Mouse (Mus musculus): ENCODE results near the gene Msl1.

Gene Msl1

GRCm38 (mm10) chr11:98846016-98846415 lies 50.7 kb downstream of the Msl1 start:
- DNase-seq (ENCODE audit: low spot score) = no peak

- no peak for DNase-seq (ENCODE audit: low spot score)
These were observed 51.7 kb downstream of the Msl1 start for GRCm38 (mm10) chr11:98846865-98847604.

DNA sequence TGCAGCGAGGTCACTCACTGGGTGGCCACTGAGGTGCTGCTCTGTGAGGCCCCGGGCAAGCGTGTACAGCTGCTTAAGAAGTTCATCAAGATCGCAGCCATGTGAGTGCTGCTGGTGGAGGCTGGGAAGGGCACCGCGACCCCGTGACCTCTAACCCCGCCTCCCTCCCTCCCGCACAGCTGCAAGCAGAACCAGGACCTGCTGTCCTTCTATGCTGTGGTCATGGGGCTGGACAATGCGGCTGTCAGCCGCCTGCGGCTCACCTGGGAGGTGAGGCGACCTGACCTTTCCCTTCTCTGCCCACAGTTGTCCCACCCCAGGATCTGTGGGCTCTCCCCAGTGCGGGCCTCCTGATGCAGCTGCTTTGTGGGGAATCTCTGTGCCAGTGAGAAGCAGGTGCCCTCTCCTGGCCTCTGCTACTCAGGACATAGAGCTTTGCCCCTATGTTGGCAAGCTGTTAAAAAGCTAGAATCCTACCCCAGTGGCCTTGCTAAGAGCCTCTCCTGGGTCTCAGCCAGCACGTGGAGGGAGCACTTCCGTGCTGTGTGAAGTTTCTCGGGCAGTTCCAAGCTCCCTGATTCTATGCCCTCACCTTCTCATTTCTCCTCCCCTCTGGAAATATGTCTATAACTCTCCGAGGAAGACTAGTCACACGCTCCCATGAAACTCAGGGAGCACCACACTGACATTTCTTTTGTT lies 54.0 kb downstream of the Msl1 start:
- DNase-seq (ENCODE audit: low spot score) = no peak

DNA sequence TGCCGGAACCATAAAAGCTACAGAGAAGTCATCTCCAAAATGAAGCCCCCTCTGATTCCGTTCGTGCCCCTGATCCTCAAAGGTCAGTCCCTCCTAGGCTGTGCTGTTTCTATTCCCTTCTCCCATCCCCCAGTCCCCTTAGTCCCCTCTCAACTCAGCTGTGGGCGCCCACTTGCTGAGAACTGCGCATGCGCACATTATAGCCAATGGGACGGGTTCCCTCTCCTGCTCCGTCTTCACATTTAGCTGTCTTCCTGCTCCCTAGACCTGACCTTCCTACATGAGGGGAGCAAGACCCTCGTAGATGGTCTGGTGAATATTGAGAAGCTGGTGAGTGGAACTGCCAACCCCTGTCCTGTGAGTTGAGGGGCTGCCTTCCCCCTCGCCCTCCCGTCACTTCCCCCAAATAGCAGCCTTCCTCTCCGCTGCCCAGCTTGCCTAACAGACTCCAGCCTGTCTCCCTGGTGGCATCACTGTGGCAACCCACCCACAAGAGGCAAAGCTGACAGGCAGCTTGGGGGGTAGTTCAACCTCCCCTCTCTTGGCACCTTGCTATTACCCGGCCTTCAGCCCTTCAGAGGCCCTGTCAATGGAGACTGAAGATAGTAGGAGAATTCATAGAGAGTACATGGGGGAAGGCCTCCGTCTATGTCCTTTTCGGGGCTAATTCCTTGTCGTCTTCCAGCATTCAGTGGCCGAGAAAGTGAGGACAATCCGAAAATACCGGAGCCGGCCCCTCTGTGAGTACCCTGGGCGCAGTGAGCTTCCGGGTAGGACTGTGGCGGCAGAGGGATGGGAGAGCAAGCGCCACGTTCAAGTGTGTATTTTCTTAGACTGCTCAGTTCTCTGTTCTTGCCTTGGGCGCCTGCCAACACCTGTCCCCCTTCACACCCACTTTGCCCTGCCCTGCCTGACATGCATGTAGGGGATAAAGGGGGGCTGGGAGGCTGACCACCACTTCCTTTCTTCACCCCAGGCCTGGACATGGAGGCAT lies 55.1 kb downstream of the Msl1 start:
- DNase-seq (ENCODE audit: low spot score) = no peak

DNA sequence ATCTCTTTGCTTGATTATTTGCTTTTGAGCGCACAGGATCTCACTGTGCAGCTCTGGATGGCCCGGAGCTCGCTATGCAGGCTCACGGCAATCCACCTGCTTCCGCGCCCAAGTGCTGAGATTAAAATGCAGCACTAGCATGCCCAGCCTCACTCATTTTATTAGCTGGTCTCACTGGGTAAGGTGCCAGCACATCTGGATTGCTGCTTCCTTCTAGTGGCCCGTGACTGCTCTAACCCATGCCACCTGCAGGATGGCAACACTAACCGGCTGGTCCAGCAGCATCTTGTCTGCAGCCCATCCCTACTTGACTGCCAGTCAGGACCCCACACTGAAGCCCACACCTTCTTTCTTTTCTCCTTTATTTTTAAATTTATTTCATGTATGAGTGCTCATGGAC lies 58.8 kb downstream of the Msl1 start:
- DNase-seq (ENCODE audit: low spot score) = no peak

DNA sequence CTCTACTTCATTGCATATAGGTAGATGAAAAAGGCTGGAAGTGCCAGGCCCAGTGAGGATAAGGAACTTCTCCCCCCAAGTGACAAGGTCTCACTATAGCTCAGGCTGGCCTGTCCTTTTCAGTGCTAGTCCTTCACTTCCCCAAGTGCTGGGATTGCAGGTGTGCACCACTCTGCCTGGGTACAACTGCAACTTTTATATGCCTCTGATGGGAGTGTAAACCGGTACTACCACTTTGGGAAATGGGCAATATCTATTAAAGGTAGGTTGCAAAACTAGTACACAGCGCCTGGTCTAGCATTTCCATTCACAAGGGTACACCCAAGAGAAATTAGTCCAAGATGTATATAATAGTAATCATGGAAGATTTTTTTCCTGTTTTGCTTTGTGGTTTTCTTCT lies 59.3 kb downstream of the Msl1 start:
- no peak for DNase-seq (ENCODE audit: low spot score)
